Mouse (Mus musculus) thymus, postnatal 4 days (tissue): Measurements from ENCODE around the gene Syt6.

ENCODE experiments used
- DNase-seq: peaks from one replicate; pipeline ENCODE4 v3.0.0; 2021

The Syt6 gene

GRCm38 (mm10) chr3:103649716-103650115 lies 74.7 kb downstream of the Syt6 start:
- no peak for DNase-seq

- no peak for DNase-seq
Measured at GRCm38 (mm10) chr3:103650406-103650805, 75.4 kb downstream of the Syt6 start.

GRCm38 (mm10) chr3:103660012-103660411 lies 85.0 kb downstream of the Syt6 start:
- no peak for DNase-seq

- no peak for DNase-seq
Measured at GRCm38 (mm10) chr3:103661714-103662113, 86.7 kb downstream of the Syt6 start.

- no peak for DNase-seq
Measured at GRCm38 (mm10) chr3:103663385-103663784, 88.4 kb downstream of the Syt6 start.

- DNase-seq, result no peak
Measured at GRCm38 (mm10) chr3:103672113-103672512, 97.1 kb downstream of the Syt6 start.

GRCm38 (mm10) chr3:103672716-103673115 lies 97.7 kb downstream of the Syt6 start:
- DNase-seq, result no peak

GRCm38 (mm10) chr3:103678811-103679210 lies 103.8 kb downstream of the Syt6 start:
- no peak for DNase-seq

GRCm38 (mm10) chr3:103682473-103682872 lies 107.4 kb downstream of the Syt6 start:
- DNase-seq, result no peak

GRCm38 (mm10) chr3:103683234-103683965 lies 108.4 kb downstream of the Syt6 start:
- no peak for DNase-seq

GRCm38 (mm10) chr3:103683966-103684319 lies 108.9 kb downstream of the Syt6 start:
- no peak for DNase-seq

GRCm38 (mm10) chr3:103689043-103689442 lies 114.0 kb downstream of the Syt6 start:
- no peak for DNase-seq

- no peak for DNase-seq
Measured at GRCm38 (mm10) chr3:103690506-103690905, 115.5 kb downstream of the Syt6 start.
